Mouse (Mus musculus): ENCODE measurements at regions not wholly inside any gene's neighbourhood (a gene's known extent, or its start where the extent isn't known, plus 50 kb on each side); places are given as distances from the start of the nearest gene placed in this dataset.

DNA sequence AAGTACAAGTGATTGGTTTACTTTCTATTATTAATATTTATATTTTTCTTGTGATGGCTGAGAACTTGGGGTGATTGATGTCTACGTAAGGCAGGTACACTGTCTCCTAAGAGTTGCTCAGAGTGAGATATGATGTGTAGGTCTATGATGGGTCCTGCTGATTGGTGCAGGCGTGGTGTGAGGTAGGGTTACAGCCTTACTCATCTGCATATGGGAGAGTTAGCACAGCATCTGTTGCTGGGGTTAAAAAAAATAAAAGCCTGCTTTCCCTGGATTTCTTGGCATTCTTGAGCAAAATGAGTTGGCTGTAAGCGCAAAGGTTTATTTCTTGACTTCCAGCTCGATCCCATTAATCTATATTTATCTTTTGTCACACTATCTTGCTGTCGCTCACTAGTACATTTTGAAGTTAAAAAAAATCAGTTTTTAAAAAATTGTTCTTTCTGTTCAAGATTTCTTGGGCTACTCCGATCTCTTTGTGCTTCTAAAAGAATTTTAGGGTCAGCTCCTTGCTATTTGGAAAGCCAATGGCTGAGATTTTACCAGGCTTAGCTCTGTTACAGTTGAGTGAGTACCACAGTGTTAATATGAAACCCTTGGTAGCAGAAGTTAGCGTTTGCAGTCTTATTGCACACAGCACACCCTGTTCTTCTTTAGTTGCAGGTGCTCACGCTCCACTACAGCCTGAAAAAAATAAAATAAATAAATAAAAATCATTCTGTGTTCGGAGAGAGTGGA is 482.0 kb downstream of the Plekhb2 start:
- Histone ChIP-seq H3K27me3 (ENCODE audit: control insufficient read depth, insufficient read depth, low read length) (no peaks in the 10 kb centered on the region), H3K27ac (ENCODE audit: low read depth, low read length) (no peak overlapping the region), H3K4me1 (ENCODE audit: control insufficient read depth, insufficient read depth, low read length) (no peaks in the 10 kb centered on the region), H3K4me3 (ENCODE audit: low read depth, low read length) (no peak overlapping the region), H3K36me3 (ENCODE audit: control insufficient read depth, insufficient read depth, low read length) (no peaks in the 10 kb centered on the region), H3K4me2 (no peak overlapping the region), H3K9ac (ENCODE audit: low read length) (no peak overlapping the region), H3K9me3 (ENCODE audit: control insufficient read depth, low read length) (no peaks in the 10 kb centered on the region)
- ATAC-seq (ENCODE audit: low FRiP score) (no peak), DNase-seq (ENCODE audit: low spot score, missing footprints) (no peak)
- 85% methylated on average over 9 of the region's 9 CpGs for WGBS

DNA sequence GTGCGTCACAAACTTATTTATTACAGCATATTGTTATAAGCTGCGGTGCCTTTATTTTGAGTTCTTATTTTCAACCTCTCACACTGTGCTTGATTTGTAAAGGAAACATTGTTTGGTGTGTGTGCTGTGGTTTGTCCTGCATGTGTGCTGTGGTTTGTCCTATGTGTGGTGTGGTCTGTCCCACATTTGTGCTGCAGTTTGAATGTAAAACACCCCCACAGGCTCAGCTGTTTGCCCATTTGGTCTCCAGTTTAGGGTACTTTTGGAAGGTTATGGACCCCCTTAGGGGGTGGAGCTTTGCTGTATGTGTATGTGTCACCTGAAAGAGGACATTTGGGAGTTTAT is 482.5 kb downstream of the Plekhb2 start:
- H3K36me3 ChIP-seq (ENCODE audit: control insufficient read depth, insufficient read depth, low read length) = no peaks in the 10 kb centered on the region
- 93% methylated on average over 2 of the region's 2 CpGs for WGBS
- H3K27ac ChIP-seq (ENCODE audit: low read depth, low read length) = no peak overlapping the region
- H3K9me3 ChIP-seq (ENCODE audit: control insufficient read depth, low read length) = no peaks in the 10 kb centered on the region
- no peak overlapping the region for H3K4me2 ChIP-seq
- no peak overlapping the region for H3K4me3 ChIP-seq (ENCODE audit: low read depth, low read length)
- H3K27me3 ChIP-seq (ENCODE audit: control insufficient read depth, insufficient read depth, low read length) = no peaks in the 10 kb centered on the region
- H3K4me1 ChIP-seq (ENCODE audit: control insufficient read depth, insufficient read depth, low read length) = no peaks in the 10 kb centered on the region
- no peak overlapping the region for H3K9ac ChIP-seq (ENCODE audit: low read length)
- DNase-seq (ENCODE audit: low spot score, missing footprints) (no peak), ATAC-seq (ENCODE audit: low FRiP score) (no peak)

DNA sequence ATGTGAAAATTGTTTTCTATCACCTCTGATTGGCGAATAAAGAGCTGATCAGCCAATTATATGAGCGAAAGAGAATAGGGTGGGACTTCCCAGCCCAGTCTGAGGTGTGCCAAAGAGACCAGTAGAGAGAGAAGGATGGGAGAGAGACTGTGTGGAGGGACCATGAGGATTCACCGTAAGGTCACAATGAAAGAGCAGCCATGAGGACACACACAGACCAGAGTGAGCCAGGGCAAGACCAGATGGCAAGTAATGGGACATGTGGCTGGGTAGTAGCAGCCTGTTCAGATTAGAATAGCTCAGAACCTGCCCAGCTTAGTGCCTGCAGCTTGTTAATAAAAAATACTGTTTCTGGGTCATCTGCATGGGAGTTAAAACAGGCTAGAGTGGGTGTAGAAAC is 487.9 kb downstream of the Plekhb2 start:
- H3K9me3 ChIP-seq (ENCODE audit: control insufficient read depth, low read length) = no peaks in the 10 kb centered on the region
- no peaks in the 10 kb centered on the region for H3K36me3 ChIP-seq (ENCODE audit: control insufficient read depth, insufficient read depth, low read length)
- DNase-seq (ENCODE audit: low spot score, missing footprints) = no peak
- no peak overlapping the region for H3K4me2 ChIP-seq
- no peaks in the 10 kb centered on the region for H3K4me1 ChIP-seq (ENCODE audit: control insufficient read depth, insufficient read depth, low read length)
- no peak for ATAC-seq (ENCODE audit: low FRiP score)
- no peak overlapping the region for H3K9ac ChIP-seq (ENCODE audit: low read length)
- no peak overlapping the region for H3K4me3 ChIP-seq (ENCODE audit: low read depth, low read length)
- H3K27me3 ChIP-seq (ENCODE audit: control insufficient read depth, insufficient read depth, low read length) = no peaks in the 10 kb centered on the region
- H3K27ac ChIP-seq (ENCODE audit: low read depth, low read length) = no peak overlapping the region
- 96% methylated on average over 3 of the region's 3 CpGs for WGBS

DNA sequence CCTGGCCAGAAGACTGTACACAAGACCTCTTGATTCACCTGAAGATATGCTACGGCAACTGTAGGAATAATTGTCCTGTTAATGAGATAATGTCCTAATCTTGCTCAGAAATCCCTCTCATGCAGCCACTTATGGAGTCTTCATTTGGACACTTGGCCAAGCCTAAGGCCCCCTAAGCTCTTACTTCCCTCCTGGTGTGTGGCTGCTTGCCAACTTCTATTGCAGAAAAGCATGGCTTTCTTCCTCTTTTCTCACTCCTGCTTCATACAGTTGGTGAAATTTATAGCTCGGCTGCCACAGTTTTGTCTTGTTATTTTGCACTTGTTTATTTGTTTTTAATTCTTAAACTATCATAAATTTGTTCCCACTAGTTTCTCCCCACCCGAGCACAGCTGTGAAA is 488.4 kb downstream of the Plekhb2 start:
- H3K4me3 ChIP-seq (ENCODE audit: low read depth, low read length) = no peak overlapping the region
- no peak for DNase-seq (ENCODE audit: low spot score, missing footprints)
- no peak overlapping the region for H3K4me2 ChIP-seq
- WGBS = 92% methylated on average over 3 of the region's 3 CpGs
- H3K27me3 ChIP-seq (ENCODE audit: control insufficient read depth, insufficient read depth, low read length) = no peaks in the 10 kb centered on the region
- no peak overlapping the region for H3K9ac ChIP-seq (ENCODE audit: low read length)
- no peaks in the 10 kb centered on the region for H3K36me3 ChIP-seq (ENCODE audit: control insufficient read depth, insufficient read depth, low read length)
- H3K4me1 ChIP-seq (ENCODE audit: control insufficient read depth, insufficient read depth, low read length) = no peaks in the 10 kb centered on the region
- H3K9me3 ChIP-seq (ENCODE audit: control insufficient read depth, low read length) = no peaks in the 10 kb centered on the region
- H3K27ac ChIP-seq (ENCODE audit: low read depth, low read length) = no peak overlapping the region
- ATAC-seq (ENCODE audit: low FRiP score) = no peak

DNA sequence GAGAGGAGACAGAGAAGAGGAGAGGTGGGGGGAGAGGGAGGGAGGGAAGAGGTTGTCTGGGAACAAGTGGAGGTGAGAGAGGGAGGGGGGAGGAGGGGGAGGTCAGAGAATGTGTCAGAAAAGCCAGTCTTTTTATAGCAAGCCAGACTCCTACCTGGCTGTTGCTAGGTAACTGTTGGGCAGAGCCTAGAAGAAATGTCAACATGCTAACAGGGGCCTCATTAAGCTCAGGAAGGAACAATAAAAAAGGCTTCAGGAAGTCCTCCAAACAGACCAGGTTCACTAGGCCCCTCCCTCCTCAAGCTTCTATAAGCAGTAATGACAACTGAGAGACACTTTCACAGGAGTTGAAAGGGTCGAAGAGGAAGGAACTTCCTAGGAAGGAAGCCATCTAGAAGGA is 494.8 kb downstream of the Plekhb2 start:
- Histone ChIP-seq H3K9ac (ENCODE audit: low read length) (no peak overlapping the region), H3K27ac (ENCODE audit: low read depth, low read length) (no peak overlapping the region), H3K4me3 (ENCODE audit: low read depth, low read length) (no peak overlapping the region), H3K36me3 (ENCODE audit: control insufficient read depth, insufficient read depth, low read length) (no peaks in the 10 kb centered on the region), H3K4me2 (no peak overlapping the region), H3K9me3 (ENCODE audit: control insufficient read depth, low read length) (no peaks in the 10 kb centered on the region), H3K27me3 (ENCODE audit: control insufficient read depth, insufficient read depth, low read length) (no peaks in the 10 kb centered on the region), H3K4me1 (ENCODE audit: control insufficient read depth, insufficient read depth, low read length) (no peaks in the 10 kb centered on the region)
- DNase-seq (ENCODE audit: low spot score, missing footprints) = no peak
- 67% methylated on average over 1 of the region's 1 CpGs for WGBS
- no peak for ATAC-seq (ENCODE audit: low FRiP score)

DNA sequence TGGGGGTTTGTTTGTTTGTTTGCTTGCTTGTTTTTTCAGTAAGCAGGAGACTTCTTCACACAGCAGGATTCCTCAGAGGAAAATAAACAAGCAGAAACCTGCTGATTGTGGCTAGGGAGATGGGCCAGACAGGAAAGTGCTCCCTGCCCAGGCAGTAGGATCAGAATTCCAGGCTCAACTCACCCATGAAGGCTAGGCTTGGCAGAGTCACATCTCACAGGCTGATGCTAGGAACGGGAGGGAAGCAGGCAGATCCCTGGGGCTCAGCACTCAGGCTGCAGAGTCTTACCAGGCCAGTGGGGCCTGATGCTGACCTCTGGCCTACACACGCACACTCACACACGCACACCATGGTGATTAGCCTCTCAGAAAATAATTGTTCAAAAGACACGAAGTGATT is 498.5 kb downstream of the Plekhb2 start:
- Histone ChIP-seq H3K9me3 (ENCODE audit: control insufficient read depth, low read length) (no peaks in the 10 kb centered on the region), H3K27ac (ENCODE audit: low read depth, low read length) (no peak overlapping the region), H3K9ac (ENCODE audit: low read length) (no peak overlapping the region), H3K4me2 (no peak overlapping the region), H3K27me3 (ENCODE audit: control insufficient read depth, insufficient read depth, low read length) (no peaks in the 10 kb centered on the region), H3K36me3 (ENCODE audit: control insufficient read depth, insufficient read depth, low read length) (no peaks in the 10 kb centered on the region), H3K4me3 (ENCODE audit: low read depth, low read length) (no peak overlapping the region), H3K4me1 (ENCODE audit: control insufficient read depth, insufficient read depth, low read length) (no peaks in the 10 kb centered on the region)
- DNase-seq (ENCODE audit: low spot score, missing footprints) (no peak), ATAC-seq (ENCODE audit: low FRiP score) (no peak)
- WGBS = 65% methylated on average over 4 of the region's 4 CpGs

DNA sequence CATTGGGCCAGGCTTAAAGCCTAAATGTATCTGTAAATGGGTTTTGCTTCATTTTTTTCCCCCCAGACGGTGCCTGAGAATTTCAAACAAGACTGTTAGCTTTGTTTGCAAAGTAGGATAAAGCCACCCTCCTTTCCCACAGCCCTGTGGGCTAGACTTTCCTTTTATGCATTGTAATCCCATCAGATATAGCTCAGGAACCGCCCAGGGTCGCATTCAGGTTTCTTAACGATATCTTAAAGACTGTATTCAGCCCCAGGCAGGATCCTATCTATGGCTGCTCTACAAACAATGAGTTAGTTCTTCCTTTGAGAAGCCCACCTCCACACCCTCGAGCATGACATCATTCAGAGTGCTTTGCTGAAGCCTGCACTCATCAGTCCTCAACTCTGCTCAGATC is 509.2 kb downstream of the Plekhb2 start:
- Histone ChIP-seq H3K27me3 (ENCODE audit: control insufficient read depth, insufficient read depth, low read length) (no peaks in the 10 kb centered on the region), H3K36me3 (ENCODE audit: control insufficient read depth, insufficient read depth, low read length) (no peaks in the 10 kb centered on the region), H3K9ac (ENCODE audit: low read length) (no peak overlapping the region), H3K4me2 (no peak overlapping the region), H3K4me3 (ENCODE audit: low read depth, low read length) (no peak overlapping the region), H3K27ac (ENCODE audit: low read depth, low read length) (no peak overlapping the region), H3K9me3 (ENCODE audit: control insufficient read depth, low read length) (no peaks in the 10 kb centered on the region), H3K4me1 (ENCODE audit: control insufficient read depth, insufficient read depth, low read length) (no peaks in the 10 kb centered on the region; the same call in 1 of the 2 replicates)
- ATAC-seq (ENCODE audit: low FRiP score) = no peak
- no peak for DNase-seq (ENCODE audit: low spot score, missing footprints)
- WGBS = 32% methylated on average over 5 of the region's 5 CpGs

DNA sequence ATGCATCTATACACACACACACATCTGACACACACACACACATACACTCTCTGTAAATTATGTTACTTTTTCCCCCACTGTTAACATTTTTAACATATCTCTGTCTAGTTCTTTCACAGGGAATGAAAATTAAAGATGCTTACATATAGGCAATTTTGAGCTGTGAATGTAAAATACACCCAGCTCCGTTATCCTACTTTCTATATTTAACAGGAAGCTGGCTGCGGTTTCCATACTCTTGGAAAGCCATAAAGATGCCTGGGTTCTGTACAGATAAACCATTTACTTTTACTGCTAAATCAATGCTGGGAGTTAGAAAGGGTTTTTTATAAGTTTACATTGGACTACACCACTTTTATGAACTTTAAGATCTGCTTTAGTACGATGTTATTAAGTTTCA is 511.7 kb downstream of the Plekhb2 start:
- Histone ChIP-seq H3K9ac (ENCODE audit: low read length) (no peak overlapping the region), H3K4me1 (ENCODE audit: control insufficient read depth, insufficient read depth, low read length) (no peaks in the 10 kb centered on the region; the same call in 1 of the 2 replicates), H3K9me3 (ENCODE audit: control insufficient read depth, low read length) (no peaks in the 10 kb centered on the region), H3K4me2 (no peak overlapping the region), H3K36me3 (ENCODE audit: control insufficient read depth, insufficient read depth, low read length) (no peaks in the 10 kb centered on the region), H3K4me3 (ENCODE audit: low read depth, low read length) (no peak overlapping the region), H3K27ac (ENCODE audit: low read depth, low read length) (no peak overlapping the region), H3K27me3 (ENCODE audit: control insufficient read depth, insufficient read depth, low read length) (no peaks in the 10 kb centered on the region)
- WGBS = 95% methylated on average over 3 of the region's 3 CpGs
- DNase-seq (ENCODE audit: low spot score, missing footprints) (no peak), ATAC-seq (ENCODE audit: low FRiP score) (no peak)

DNA sequence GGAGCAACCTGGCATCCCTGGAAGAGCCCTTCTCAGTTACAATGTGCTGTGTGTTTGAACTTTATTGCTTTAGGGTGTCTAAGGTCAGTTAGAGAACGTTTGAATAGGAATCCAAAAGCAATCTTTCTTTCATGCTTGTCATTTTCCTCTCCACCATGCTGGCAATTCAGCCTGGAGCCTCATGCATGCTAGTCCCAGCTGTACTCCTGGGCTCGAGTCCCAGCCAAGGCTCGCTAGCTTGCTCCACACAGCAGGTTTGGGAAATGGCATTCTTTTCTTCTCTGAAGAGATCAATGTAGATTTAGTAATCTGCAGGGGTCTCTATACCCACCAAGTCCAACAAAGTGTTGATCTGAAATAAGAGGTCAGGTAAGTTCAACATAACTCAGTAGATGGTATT is 513.1 kb downstream of the Plekhb2 start:
- H3K9ac ChIP-seq (ENCODE audit: low read length) = no peak overlapping the region
- H3K4me2 ChIP-seq = no peak overlapping the region
- WGBS = 71% methylated on average over 3 of the region's 3 CpGs
- no peak for DNase-seq (ENCODE audit: low spot score, missing footprints)
- H3K27me3 ChIP-seq (ENCODE audit: control insufficient read depth, insufficient read depth, low read length) = no peaks in the 10 kb centered on the region
- H3K4me1 ChIP-seq (ENCODE audit: control insufficient read depth, insufficient read depth, low read length) = no peaks in the 10 kb centered on the region; the same call in 1 of the 2 replicates
- ATAC-seq (ENCODE audit: low FRiP score) = no peak
- no peak overlapping the region for H3K4me3 ChIP-seq (ENCODE audit: low read depth, low read length)
- H3K27ac ChIP-seq (ENCODE audit: low read depth, low read length) = no peak overlapping the region
- H3K9me3 ChIP-seq (ENCODE audit: control insufficient read depth, low read length) = no peaks in the 10 kb centered on the region
- no peaks in the 10 kb centered on the region for H3K36me3 ChIP-seq (ENCODE audit: control insufficient read depth, insufficient read depth, low read length)
